Mouse (Mus musculus) kidney, postnatal 4 days (tissue): ENCODE data around the gene B4galnt1.
A peak's percentile ranks its signal among the peaks of the same experiment; 100 is the strongest.

Source experiments
- DNase-seq, 2 experiments: peaks; one replicate each; pipeline ENCODE4 v3.0.0; 2021; ENCODE audit warnings: mixed read lengths in 2 of 2

B4galnt1 gene

DNA sequence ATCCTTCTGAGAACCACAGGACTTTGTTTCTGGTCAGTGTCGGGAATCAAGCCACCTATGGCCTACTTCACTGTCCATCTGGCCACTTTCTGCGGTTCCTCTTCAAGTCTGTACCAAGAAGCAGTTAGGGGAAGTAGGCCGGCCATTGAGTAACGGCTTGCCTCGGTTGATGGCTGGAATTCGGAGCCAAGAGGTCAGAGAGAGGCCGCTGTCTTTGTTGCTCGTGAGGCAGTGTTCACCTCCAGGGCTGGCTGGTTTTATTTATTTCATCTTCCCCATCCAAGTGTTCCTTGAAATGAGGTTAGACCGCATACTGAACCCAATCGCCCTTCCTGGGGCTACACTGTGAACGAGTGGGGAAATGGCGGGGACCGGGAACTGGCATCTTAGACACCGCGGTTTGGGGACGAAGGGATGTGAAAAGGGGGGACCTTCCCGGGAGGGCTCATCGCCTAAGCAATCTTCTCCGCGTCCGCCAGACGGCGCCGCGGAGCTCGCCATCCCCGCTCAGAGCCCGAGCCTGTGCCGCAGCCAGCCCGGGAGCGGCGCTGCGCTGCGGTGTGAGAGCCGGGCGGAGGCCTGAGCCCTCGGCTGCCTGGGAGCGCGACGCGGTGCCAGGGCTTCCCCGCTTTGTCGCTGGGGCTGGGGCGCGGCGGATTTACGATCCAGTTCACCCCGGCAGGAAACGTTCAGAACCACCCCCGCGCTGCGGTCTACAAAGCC lies at the start of gene B4galnt1:
TSS of gene B4galnt1 (plus strand) at position 595 of the 723 bp plus-strand sequence.
- peak; percentile 80 to 86 for DNase-seq

DNA sequence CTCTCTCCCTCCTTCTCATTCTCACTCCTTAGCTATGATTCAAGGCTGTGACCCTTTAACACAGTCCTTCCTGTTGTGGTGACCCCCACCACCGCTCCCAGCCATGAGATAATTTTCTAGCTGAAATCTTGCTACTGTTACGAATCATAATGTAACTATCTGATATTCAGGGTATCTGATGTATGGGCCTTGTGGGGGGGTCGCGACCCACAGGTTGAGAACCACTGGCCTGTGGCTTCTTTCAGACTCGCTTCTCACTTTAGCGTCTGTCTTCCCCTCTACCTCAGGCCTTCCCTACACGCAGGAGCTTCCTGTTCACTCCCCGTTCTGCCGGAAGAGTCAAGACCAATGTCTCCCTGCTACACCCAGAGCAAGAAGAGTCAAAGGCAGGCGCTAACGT lies 46.6 kb upstream of the B4galnt1 start:
- DNase-seq = no peak

DNA sequence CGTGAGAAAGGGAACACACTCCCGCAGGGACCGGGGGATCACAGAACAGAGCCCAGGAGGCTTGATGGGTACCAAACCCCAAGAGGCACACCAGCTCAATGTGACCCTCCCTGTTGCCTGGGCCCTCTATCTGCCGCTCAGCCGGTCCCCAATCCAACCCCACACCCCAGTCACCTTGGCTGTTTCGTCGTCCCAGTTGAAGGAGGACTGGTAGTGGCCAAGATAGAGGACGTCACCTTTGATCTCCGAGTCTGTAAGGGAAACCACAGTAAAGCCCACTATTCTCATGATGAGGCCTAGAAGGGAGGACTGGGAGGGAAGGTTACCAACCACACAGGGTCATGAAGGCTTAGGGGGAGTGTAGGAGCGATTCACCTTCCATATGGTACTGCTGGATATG lies 45.8 kb upstream of the B4galnt1 start:
- no peak for DNase-seq

GRCm38 (mm10) chr10:127120301-127121065 lies 44.5 kb upstream of the B4galnt1 start:
- peak; percentile 14 to 15 for DNase-seq

DNA sequence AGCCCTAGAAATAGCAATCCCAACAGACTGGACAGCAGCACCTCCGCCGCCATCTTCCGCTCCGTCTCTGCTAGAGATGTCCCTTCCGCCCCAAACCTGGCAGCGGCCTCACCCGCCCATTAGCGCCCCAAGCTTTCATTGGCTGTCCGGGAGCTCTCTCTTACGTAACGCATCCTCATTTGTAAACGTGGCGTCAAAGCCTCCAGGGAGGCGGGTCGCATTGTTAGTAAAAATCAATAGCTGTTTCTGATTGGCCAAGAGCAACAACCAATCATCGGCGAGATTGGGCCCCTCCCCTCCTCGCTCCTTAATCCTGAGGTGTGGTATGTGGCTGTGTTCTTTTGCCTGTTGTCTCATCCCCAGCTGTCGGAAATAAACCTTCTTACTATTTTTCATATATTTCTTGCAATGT lies 44.0 kb upstream of the B4galnt1 start, which contains the start of gene Os9:
TSS of gene Os9 (minus strand) at position 66 of the 412 bp plus-strand sequence.
- DNase-seq = peak; percentile 97

DNA sequence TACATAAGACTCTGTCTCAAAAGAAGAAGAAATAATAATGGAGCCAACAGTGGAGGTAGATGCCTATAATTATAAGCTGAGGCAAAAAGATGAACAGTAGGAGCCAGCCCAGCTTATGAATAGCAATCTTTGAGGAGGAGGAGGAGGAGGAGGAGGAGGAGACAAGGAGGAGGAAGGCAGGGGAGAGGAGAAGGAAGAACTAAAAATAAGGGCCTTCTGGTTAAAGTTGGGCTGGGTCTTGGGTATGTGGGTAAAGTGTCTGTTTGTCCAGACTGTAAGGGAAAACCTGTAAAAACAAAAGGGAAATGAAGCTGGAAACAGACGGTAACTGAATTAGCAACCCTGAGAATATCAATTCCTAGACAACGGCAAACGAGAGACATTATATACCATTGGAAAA lies 43.0 kb upstream of the B4galnt1 start:
- no peak for DNase-seq

- DNase-seq = peak; percentile 39 to 57
Observed at GRCm38 (mm10) chr10:127122784-127123435, 42.1 kb upstream of the B4galnt1 start.

- peak; percentile 75 to 82 for DNase-seq
Observed at GRCm38 (mm10) chr10:127123436-127123805, 41.6 kb upstream of the B4galnt1 start.

DNA sequence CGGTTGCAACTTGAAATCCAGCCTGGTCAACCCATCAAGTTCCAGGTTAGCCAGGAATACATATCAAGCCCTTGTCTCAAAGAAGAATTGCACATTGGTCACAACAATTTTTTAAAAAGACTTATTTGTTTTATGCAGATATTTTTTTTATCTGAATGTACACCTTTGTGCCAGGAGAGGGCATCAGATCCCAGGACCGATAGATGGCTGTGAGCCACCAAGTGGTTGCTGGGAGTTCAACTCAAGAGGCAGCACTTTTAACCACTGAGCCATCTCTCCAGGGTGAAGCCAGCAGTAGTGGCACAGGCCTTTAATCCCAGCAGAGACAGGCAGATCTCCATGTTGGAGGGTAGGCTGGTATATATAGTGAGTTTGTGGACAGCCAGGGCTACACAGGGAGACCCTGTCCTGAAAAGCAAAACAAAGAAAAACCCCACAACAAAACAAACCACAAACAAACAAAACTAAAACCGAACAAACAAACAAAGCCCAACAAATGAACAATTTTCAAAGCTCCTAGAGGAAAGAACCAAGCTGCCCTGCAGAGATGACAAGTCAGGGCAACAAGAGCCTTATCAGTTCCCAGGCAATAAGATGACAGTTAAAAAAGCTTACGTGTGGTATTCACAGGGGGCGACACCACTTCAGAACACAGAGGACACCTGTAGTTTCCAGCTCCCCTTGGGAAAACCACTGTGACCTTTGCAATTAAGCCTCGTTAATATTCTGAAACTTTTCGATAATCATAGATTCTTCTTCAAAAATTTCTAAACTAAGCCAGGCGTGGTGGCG lies 39.6 kb upstream of the B4galnt1 start:
- DNase-seq = peak; percentile 24 to 59

GRCm38 (mm10) chr10:127126579-127126978 lies 38.4 kb upstream of the B4galnt1 start:
- no peak for DNase-seq

GRCm38 (mm10) chr10:127127711-127128279 lies 37.2 kb upstream of the B4galnt1 start:
- no peak for DNase-seq

GRCm38 (mm10) chr10:127129431-127129830 lies 35.6 kb upstream of the B4galnt1 start:
- no peak for DNase-seq

DNA sequence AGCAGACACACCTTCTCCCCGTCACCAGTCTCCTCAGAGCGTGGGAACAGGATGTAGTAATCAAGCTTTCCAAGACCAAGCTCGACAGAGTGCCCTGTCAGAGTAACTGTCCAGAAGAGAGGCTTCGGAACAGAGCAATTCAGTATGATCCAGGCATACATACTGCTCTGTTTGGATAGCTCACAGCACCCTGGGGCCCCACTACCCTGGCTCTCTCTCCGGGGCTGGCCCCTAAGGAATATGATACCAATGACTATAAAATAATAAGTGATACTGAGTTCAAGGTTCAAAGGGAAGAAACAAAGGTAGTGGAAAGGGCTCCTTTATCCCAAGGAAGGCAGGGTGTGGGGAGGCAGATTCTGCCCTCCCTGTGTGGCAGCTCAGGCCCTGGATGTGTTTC lies 32.6 kb upstream of the B4galnt1 start:
- DNase-seq = no peak

DNA sequence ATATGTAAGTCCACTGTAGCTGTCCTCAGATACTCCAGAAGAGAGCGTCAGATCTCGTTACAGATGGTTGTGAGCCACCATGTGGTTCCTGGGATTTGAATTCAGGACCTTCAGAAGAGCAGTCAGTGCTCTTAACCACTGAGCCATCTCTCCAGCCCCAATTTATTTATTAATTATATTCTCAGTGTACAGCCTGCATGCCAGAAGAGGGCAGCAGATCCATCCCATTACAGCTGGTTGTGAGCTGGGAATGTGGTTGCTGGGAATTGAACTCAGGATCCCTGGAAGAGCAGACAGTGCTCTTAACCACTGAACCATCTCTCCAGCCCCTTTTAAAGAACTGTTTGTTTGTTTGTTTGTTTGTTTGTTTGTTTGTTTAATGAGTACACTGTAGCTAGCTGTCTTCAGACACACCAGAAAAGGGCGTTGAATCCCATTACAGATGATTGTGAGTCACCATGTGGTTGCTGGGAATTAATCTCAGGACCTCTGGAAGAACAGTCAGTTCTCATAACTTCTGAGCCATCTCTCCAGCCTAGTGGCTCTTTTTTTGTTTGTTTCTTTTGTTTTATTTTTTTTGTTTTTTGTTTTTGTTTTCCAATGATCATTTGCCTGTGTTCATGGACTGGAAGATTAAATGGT lies 30.5 kb upstream of the B4galnt1 start:
- peak in 1 of 2 experiments; percentile 43 for DNase-seq

- no peak for DNase-seq
Observed at GRCm38 (mm10) chr10:127135118-127135836, 29.7 kb upstream of the B4galnt1 start.

GRCm38 (mm10) chr10:127136510-127136909 lies 28.5 kb upstream of the B4galnt1 start:
- DNase-seq = no peak

- DNase-seq = no peak
Observed at GRCm38 (mm10) chr10:127137896-127138295, 27.1 kb upstream of the B4galnt1 start.

- DNase-seq = peak in 1 of 2 experiments; percentile 13
Observed at GRCm38 (mm10) chr10:127138328-127139141, 26.5 kb upstream of the B4galnt1 start.

DNA sequence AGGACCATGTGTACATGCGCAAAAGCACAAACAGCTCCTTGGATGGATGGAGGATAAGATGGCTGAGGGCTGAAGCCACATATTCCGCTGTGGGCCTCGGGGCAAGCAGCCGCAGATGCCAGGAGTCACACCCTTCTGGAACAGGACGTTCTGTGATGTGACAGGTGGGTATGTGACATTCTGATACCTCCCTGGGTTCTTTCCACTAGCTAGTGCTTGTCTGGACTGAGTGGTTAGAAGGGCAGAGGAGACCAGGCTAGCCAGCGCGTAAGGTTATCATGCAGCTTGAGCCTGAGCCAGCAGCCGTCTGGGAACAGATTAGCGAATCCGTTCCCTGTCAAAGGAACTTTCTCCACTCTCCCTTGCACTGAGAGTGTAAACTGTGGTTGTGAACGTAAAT lies 24.1 kb upstream of the B4galnt1 start:
- DNase-seq = no peak

- no peak for DNase-seq
Observed at GRCm38 (mm10) chr10:127141500-127141899, 23.5 kb upstream of the B4galnt1 start.
